Mouse (Mus musculus): ENCODE data around the gene Gpatch4. TPM values are rescaled to one million over a fixed set of nuclear protein-coding genes. Genes with fewer than 3 reads are reported as not detected.
A peak's percentile ranks its signal among the peaks of the same experiment; 100 is the strongest.

The Gpatch4 gene
- polyA plus RNA-seq, 1 experiment, result not detected

- WGBS, result 61% methylated on average over 5 of the region's 5 CpGs
- no peak within 1 kb of the TSS for H3K27ac ChIP-seq (ENCODE audit: insufficient read depth, low read depth, low read length)
- no peak within 1 kb of the TSS for H3K4me3 ChIP-seq (ENCODE audit: insufficient read depth, low read depth, low read length)
- peaks cover 17% of the 10 kb centered on the region for H3K4me1 ChIP-seq (ENCODE audit: control insufficient read depth, insufficient read depth, low read length)
- TF ChIP-seq CTCF (IDR thresholded peaks at IDR 0.05; ENCODE audit: insufficient read depth, low read depth, low read length), result no peak
- no peak for TF ChIP-seq POLR2A (IDR thresholded peaks at IDR 0.05; ENCODE audit: insufficient read depth, low read depth, low read length)
These were observed 15.3 kb upstream of the Gpatch4 start, which contains the start of gene Hapln2 for GRCm38 (mm10) chr3:88027434-88028186. Hapln2 (minus strand) TSS chr3:88027583.

DNA sequence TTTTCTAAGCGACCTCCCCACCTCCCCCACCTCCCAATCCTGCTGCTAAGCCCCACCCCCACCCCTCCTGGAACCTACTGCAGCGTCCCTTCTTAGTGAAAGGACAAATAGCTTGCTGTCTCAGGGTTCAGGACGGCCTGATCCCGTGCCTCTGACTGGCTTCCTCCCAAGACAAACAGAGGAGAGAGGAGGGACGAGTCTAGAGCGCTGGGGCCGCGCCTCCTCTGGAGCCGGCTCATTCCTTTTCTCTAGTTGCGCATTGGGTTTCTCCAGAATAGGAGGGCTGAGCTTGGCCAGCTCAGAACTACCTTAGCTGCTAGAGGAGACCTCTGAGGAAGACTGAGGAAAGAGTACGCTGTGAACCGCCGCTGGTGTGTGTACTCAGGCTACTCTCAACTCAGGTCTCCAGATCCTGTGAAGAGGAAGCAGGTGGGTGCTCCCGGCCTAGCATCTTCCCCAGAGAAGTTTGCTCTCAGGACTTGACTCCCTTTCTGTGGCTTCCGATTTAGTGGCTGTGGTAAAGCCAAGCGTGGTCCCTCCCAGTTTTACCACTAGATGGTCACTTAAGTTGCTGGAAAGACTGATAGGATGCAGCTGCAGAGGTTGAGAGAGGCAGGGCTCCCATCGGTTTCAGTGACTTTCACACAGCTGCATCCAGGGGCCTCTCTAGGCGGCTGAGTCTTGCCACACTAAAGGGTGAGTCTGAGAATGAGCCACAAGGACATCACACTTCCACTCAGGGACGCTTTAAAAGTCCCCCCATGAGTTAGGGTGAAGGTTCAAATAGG, 12.1 kb upstream of the Gpatch4 start:
- Histone ChIP-seq H3K27ac (ENCODE audit: insufficient read depth, low read depth, low read length) (0 out of 2 replicates have a peak overlapping the region, but pooled peaks have one; percentile 6), H3K4me1 (ENCODE audit: control insufficient read depth, insufficient read depth, low read length) (peaks cover 4% of the 10 kb centered on the region; the same call in 1 of the 2 replicates), H3K4me3 (ENCODE audit: insufficient read depth, low read depth, low read length) (no peak overlapping the region)
- 33% methylated on average over 19 of the region's 19 CpGs for WGBS
- TF ChIP-seq POLR2A (IDR thresholded peaks at IDR 0.05; ENCODE audit: insufficient read depth, low read depth, low read length) (no peak), CTCF (IDR thresholded peaks at IDR 0.05; ENCODE audit: insufficient read depth, low read depth, low read length) (no peak)

GRCm38 (mm10) chr3:88033506-88033905, 9.4 kb upstream of the Gpatch4 start:
- TF ChIP-seq POLR2A (IDR thresholded peaks at IDR 0.05; ENCODE audit: insufficient read depth, low read depth, low read length) (no peak), CTCF (IDR thresholded peaks at IDR 0.05; ENCODE audit: insufficient read depth, low read depth, low read length) (no peak)
- WGBS, result 77% methylated on average over 5 of the region's 5 CpGs
- no peak overlapping the region for H3K27ac ChIP-seq (ENCODE audit: insufficient read depth, low read depth, low read length)
- peaks cover 4% of the 10 kb centered on the region; the same call in 1 of the 2 replicates for H3K4me1 ChIP-seq (ENCODE audit: control insufficient read depth, insufficient read depth, low read length)
- H3K4me3 ChIP-seq (ENCODE audit: insufficient read depth, low read depth, low read length), result no peak overlapping the region

DNA sequence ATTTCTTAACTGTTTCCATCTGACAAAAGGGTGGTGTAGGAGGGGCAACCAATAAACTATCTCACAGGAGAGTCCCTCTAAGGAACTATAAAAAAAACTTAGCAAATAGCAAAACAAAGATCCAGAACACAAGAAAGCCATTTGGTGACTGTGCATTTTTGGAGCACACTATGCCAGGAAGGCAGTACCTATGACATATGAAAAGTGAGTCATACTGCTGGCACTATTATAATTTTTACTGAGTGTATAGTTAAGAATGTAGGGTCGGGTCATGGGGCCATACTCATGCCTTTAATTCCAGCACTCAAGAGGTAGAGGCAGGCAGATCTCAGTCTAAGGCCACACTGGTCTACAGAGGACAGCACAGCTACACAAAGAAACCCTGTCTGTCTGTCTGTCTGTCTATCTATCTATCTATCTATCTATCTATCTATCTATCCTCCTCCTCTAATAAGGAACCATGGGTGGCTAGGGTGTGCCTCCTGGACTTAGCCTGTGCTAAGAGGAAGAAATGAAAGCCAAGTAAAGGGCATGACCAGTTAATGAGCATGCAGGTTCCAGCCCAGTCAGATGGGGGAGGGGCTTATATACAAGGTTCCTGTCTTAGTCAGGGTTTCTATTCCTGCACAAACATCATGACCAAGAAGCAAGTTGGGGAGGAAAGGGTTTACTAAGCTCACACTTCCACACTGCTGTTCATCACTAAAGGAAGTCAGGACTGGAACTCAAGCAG, 7.2 kb upstream of the Gpatch4 start:
- 68% methylated on average over 1 of the region's 1 CpGs for WGBS

GRCm38 (mm10) chr3:88049532-88049931, 6.6 kb downstream of the Gpatch4 start:
- H3K4me3 ChIP-seq (ENCODE audit: insufficient read depth, low read depth, low read length), result no peak overlapping the region
- 85% methylated on average over 3 of the region's 3 CpGs for WGBS
- H3K4me1 ChIP-seq (ENCODE audit: control insufficient read depth, insufficient read depth, low read length), result no peaks in the 10 kb centered on the region
- TF ChIP-seq POLR2A (IDR thresholded peaks at IDR 0.05; ENCODE audit: insufficient read depth, low read depth, low read length) (no peak), CTCF (IDR thresholded peaks at IDR 0.05; ENCODE audit: insufficient read depth, low read depth, low read length) (no peak)
- no peak overlapping the region for H3K27ac ChIP-seq (ENCODE audit: insufficient read depth, low read depth, low read length)

More for the DNA sequence above, 7.2 kb upstream of the Gpatch4 start:
- Histone ChIP-seq H3K4me3 (ENCODE audit: insufficient read depth, low read depth, low read length) (no peak overlapping the region), H3K4me1 (ENCODE audit: control insufficient read depth, insufficient read depth, low read length) (peaks cover 2% of the 10 kb centered on the region; the same call in 1 of the 2 replicates), H3K27ac (ENCODE audit: insufficient read depth, low read depth, low read length) (no peak overlapping the region)
- TF ChIP-seq CTCF (IDR thresholded peaks at IDR 0.05; ENCODE audit: insufficient read depth, low read depth, low read length) (no peak), POLR2A (IDR thresholded peaks at IDR 0.05; ENCODE audit: insufficient read depth, low read depth, low read length) (no peak)

- WGBS, result 89% methylated on average over 6 of the region's 6 CpGs
- no peak overlapping the region for H3K4me3 ChIP-seq (ENCODE audit: insufficient read depth, low read depth, low read length)
- no peak for TF ChIP-seq CTCF (IDR thresholded peaks at IDR 0.05; ENCODE audit: insufficient read depth, low read depth, low read length)
- TF ChIP-seq POLR2A (IDR thresholded peaks at IDR 0.05; ENCODE audit: insufficient read depth, low read depth, low read length), result no peak
- H3K27ac ChIP-seq (ENCODE audit: insufficient read depth, low read depth, low read length), result no peak overlapping the region
- peaks cover 10% of the 10 kb centered on the region for H3K4me1 ChIP-seq (ENCODE audit: control insufficient read depth, insufficient read depth, low read length)
These were observed 14.1 kb downstream of the Gpatch4 start for GRCm38 (mm10) chr3:88057030-88057429.

- TF ChIP-seq POLR2A (IDR thresholded peaks at IDR 0.05; ENCODE audit: insufficient read depth, low read depth, low read length) (peak; percentile 91), CTCF (IDR thresholded peaks at IDR 0.05; ENCODE audit: insufficient read depth, low read depth, low read length) (no peak; the same call in 1 of the 2 replicates)
- H3K27ac ChIP-seq (ENCODE audit: insufficient read depth, low read depth, low read length), result no peak within 1 kb of the TSS; the same call in 1 of the 2 replicates
- peak within 1 kb of the TSS; percentile 97 for H3K4me3 ChIP-seq (ENCODE audit: insufficient read depth, low read depth, low read length)
- WGBS, result under 1% methylated on average over 60 of the region's 60 CpGs
- peaks cover 10% of the 10 kb centered on the region for H3K4me1 ChIP-seq (ENCODE audit: control insufficient read depth, insufficient read depth, low read length)
These were observed 15.2 kb downstream of the Gpatch4 start, which contains the start of gene Naxe for GRCm38 (mm10) chr3:88057902-88058696. Naxe (minus strand) TSS chr3:88058495.

GRCm38 (mm10) chr3:88068386-88068785, 25.5 kb downstream of the Gpatch4 start:
- no peak overlapping the region for H3K27ac ChIP-seq (ENCODE audit: insufficient read depth, low read depth, low read length)
- TF ChIP-seq POLR2A (IDR thresholded peaks at IDR 0.05; ENCODE audit: insufficient read depth, low read depth, low read length), result no peak
- no peak for TF ChIP-seq CTCF (IDR thresholded peaks at IDR 0.05; ENCODE audit: insufficient read depth, low read depth, low read length)
- H3K4me1 ChIP-seq (ENCODE audit: control insufficient read depth, insufficient read depth, low read length), result peaks cover 5% of the 10 kb centered on the region; the same call in 1 of the 2 replicates
- WGBS, result 43% methylated on average over 2 of the region's 2 CpGs
- H3K4me3 ChIP-seq (ENCODE audit: insufficient read depth, low read depth, low read length), result no peak overlapping the region

All from olfactory bulb, adult 2 months (tissue).